Mouse (Mus musculus): ENCODE data around the gene Ncln.

- TF ChIP-seq POLR2A (IDR thresholded peaks at IDR 0.05; ENCODE audit: low read depth, low read length) (no peak), CTCF (IDR thresholded peaks at IDR 0.05; ENCODE audit: extremely low read depth, insufficient read depth, insufficient read length, insufficient replicate concordance) (no peak)
Measured at GRCm38 (mm10) chr10:81472403-81473002, 23.7 kb downstream of the Ncln start.

Data from spleen, adult 2 months (tissue).